Mouse (Mus musculus) embryonic facial prominence, embryonic 15.5 days (tissue): ENCODE results near the gene Iqschfp. TPM values are rescaled to one million over a fixed set of nuclear protein-coding genes. Genes with fewer than 3 reads are reported as not detected.
"Not testable (repeated sequence)": the region's sequence is repeated elsewhere in the genome, so short reads cannot be mapped to it uniquely, and the experiment has no call there.

ENCODE experiments used
- ATAC-seq: fragments of 200-750 bp; cut with Nextera tagmentation; 2 replicates; pipeline ENCODE4 v1.8.0; 2017; ENCODE audit warnings: low read depth, moderate TSS enrichment; ENCODE audit not compliant: insufficient number of reproducible peaks, low FRiP score, low TSS enrichment
- H3K27ac ChIP-seq: fragments of 300-500 bp; sonication (generic); replicated peaks from 2 replicates; pipeline ENCODE4 v1.5.1; 2015; ENCODE audit warnings: mild to moderate bottlenecking, inconsistent platforms
- H3K27me3 ChIP-seq: fragments of 300-500 bp; sonication (generic); 2 replicates; pipeline ENCODE4 v1.6.1; 2015; ENCODE audit warnings: inconsistent platforms
- H3K36me3 ChIP-seq: fragments of 300-500 bp; sonication (generic); 2 replicates; pipeline ENCODE4 v1.6.1; 2015; ENCODE audit warnings: mild to moderate bottlenecking, inconsistent platforms
- H3K4me1 ChIP-seq: fragments of 300-500 bp; sonication (generic); 2 replicates; pipeline ENCODE4 v1.6.1; 2015; ENCODE audit warnings: inconsistent platforms
- H3K4me2 ChIP-seq: fragments of 300-500 bp; sonication (generic); replicated peaks from 2 replicates; pipeline ENCODE4 v1.6.1; 2015; ENCODE audit warnings: mild to moderate bottlenecking, inconsistent platforms
- H3K4me3 ChIP-seq: fragments of 300-500 bp; sonication (generic); replicated peaks from 2 replicates; pipeline ENCODE4 v1.5.1; 2015; ENCODE audit warnings: mild to moderate bottlenecking, inconsistent platforms
- H3K9ac ChIP-seq: fragments of 300-500 bp; sonication (generic); 2 replicates; pipeline ENCODE4 v1.6.1; 2015; ENCODE audit warnings: inconsistent platforms
- H3K9me3 ChIP-seq: fragments of 300-500 bp; sonication (generic); replicated peaks from 2 replicates; pipeline ENCODE4 v1.6.1; 2016; ENCODE audit warnings: inconsistent platforms
- WGBS: fragments of 180-500 bp; shearing (Covaris S2); methylation state at CpG from one replicate; pipeline ENCODE4 v1.1.7; 2015; 5-methylcytosine and 5-hydroxymethylcytosine counted together
- polyA plus RNA-seq: library from polyadenylated mRNA; unstranded; fragments of >200 nt; fragmentation: Nextera tagmentation; extraction: Ambion mirVana; gene quantifications from 2 replicates; pipeline ENCODE4 v1.2.1, GENCODE M21; 2015

Gene Iqschfp
- polyA plus RNA-seq, 1 experiment from 2014 or later = 0.08 TPM

- Histone ChIP-seq H3K4me1 (no peaks in the 10 kb centered on the region), H3K36me3 (no peaks in the 10 kb centered on the region), H3K9ac (no peak overlapping the region), H3K4me2 (no peak overlapping the region), H3K27ac (no peak overlapping the region), H3K27me3 (no peaks in the 10 kb centered on the region), H3K4me3 (no peak overlapping the region), H3K9me3 (no peaks in the 10 kb centered on the region)
- WGBS = 59% methylated on average over 4 of the region's 4 CpGs
- no peak for ATAC-seq
Measured at GRCm38 (mm10) chr3:68092108-68092507, 200.1 kb downstream of the Iqschfp start.

GRCm38 (mm10) chr3:68096724-68097431 lies 204.8 kb downstream of the Iqschfp start:
- WGBS = 71% methylated on average over 4 of the region's 4 CpGs
- Histone ChIP-seq H3K4me3 (no peak overlapping the region), H3K27ac (no peak overlapping the region), H3K27me3 (no peaks in the 10 kb centered on the region), H3K9ac (no peak overlapping the region), H3K4me2 (no peak overlapping the region), H3K36me3 (no peaks in the 10 kb centered on the region), H3K4me1 (no peaks in the 10 kb centered on the region), H3K9me3 (no peaks in the 10 kb centered on the region)
- no peak for ATAC-seq

GRCm38 (mm10) chr3:68099561-68099960 lies 207.5 kb downstream of the Iqschfp start:
- H3K4me2 ChIP-seq, H3K27me3 ChIP-seq, H3K9me3 ChIP-seq, H3K27ac ChIP-seq, H3K4me3 ChIP-seq, ATAC-seq, H3K4me1 ChIP-seq, H3K9ac ChIP-seq, H3K36me3 ChIP-seq: not testable (repeated sequence)
- 83% methylated on average over 6 of the region's 6 CpGs for WGBS

GRCm38 (mm10) chr3:68101343-68101742 lies 209.3 kb downstream of the Iqschfp start:
- no peaks in the 10 kb centered on the region for H3K4me1 ChIP-seq
- H3K9ac ChIP-seq = no peak overlapping the region
- 62% methylated on average over 4 of the region's 4 CpGs for WGBS
- H3K27ac ChIP-seq = no peak overlapping the region
- no peaks in the 10 kb centered on the region for H3K27me3 ChIP-seq
- no peaks in the 10 kb centered on the region for H3K9me3 ChIP-seq
- no peaks in the 10 kb centered on the region for H3K36me3 ChIP-seq
- H3K4me2 ChIP-seq = no peak overlapping the region
- ATAC-seq = no peak
- no peak overlapping the region for H3K4me3 ChIP-seq

GRCm38 (mm10) chr3:68105081-68105685 lies 213.2 kb downstream of the Iqschfp start:
- no peak for ATAC-seq
- no peaks in the 10 kb centered on the region for H3K27me3 ChIP-seq
- H3K9me3 ChIP-seq = no peaks in the 10 kb centered on the region
- H3K4me2 ChIP-seq = no peak overlapping the region
- no peak overlapping the region for H3K27ac ChIP-seq
- no peak overlapping the region for H3K9ac ChIP-seq
- H3K4me1 ChIP-seq = no peaks in the 10 kb centered on the region
- WGBS = 66% methylated on average over 2 of the region's 2 CpGs
- H3K4me3 ChIP-seq = no peak overlapping the region
- no peaks in the 10 kb centered on the region for H3K36me3 ChIP-seq

- Histone ChIP-seq H3K4me2 (no peak overlapping the region), H3K36me3 (no peaks in the 10 kb centered on the region), H3K27me3 (no peaks in the 10 kb centered on the region), H3K4me1 (no peaks in the 10 kb centered on the region), H3K4me3 (no peak overlapping the region), H3K27ac (no peak overlapping the region), H3K9ac (no peak overlapping the region), H3K9me3 (no peaks in the 10 kb centered on the region)
- 42% methylated on average over 5 of the region's 5 CpGs for WGBS
- no peak for ATAC-seq
Measured at GRCm38 (mm10) chr3:68121338-68121737, 229.3 kb downstream of the Iqschfp start.

- Histone ChIP-seq H3K9me3 (no peaks in the 10 kb centered on the region), H3K27ac (no peak overlapping the region), H3K4me2 (no peak overlapping the region), H3K36me3 (no peaks in the 10 kb centered on the region), H3K4me1 (no peaks in the 10 kb centered on the region), H3K4me3 (no peak overlapping the region), H3K9ac (no peak overlapping the region), H3K27me3 (no peaks in the 10 kb centered on the region)
- WGBS = 66% methylated on average over 6 of the region's 6 CpGs
- no peak for ATAC-seq
Measured at GRCm38 (mm10) chr3:68126284-68126856, 234.3 kb downstream of the Iqschfp start.

GRCm38 (mm10) chr3:68130386-68130785 lies 238.4 kb downstream of the Iqschfp start:
- Histone ChIP-seq H3K36me3 (no peaks in the 10 kb centered on the region), H3K4me1 (no peaks in the 10 kb centered on the region), H3K27me3 (no peaks in the 10 kb centered on the region), H3K4me2 (no peak overlapping the region), H3K27ac (no peak overlapping the region), H3K9ac (no peak overlapping the region), H3K9me3 (no peaks in the 10 kb centered on the region), H3K4me3 (no peak overlapping the region)
- 62% methylated on average over 1 of the region's 1 CpGs for WGBS
- no peak for ATAC-seq

- H3K27me3 ChIP-seq = no peaks in the 10 kb centered on the region
- no peak overlapping the region for H3K4me2 ChIP-seq
- no peaks in the 10 kb centered on the region for H3K9me3 ChIP-seq
- 67% methylated on average over 5 of the region's 5 CpGs for WGBS
- no peaks in the 10 kb centered on the region for H3K36me3 ChIP-seq
- H3K27ac ChIP-seq = no peak overlapping the region
- H3K4me1 ChIP-seq = no peaks in the 10 kb centered on the region
- no peak overlapping the region for H3K9ac ChIP-seq
- H3K4me3 ChIP-seq = no peak overlapping the region
- ATAC-seq = no peak
Measured at GRCm38 (mm10) chr3:68138833-68139627, 247.0 kb downstream of the Iqschfp start.

GRCm38 (mm10) chr3:68150688-68151087 lies 258.7 kb downstream of the Iqschfp start:
- Histone ChIP-seq H3K4me3 (no peak overlapping the region), H3K27ac (no peak overlapping the region), H3K27me3 (no peaks in the 10 kb centered on the region), H3K9ac (no peak overlapping the region), H3K36me3 (no peaks in the 10 kb centered on the region), H3K4me2 (no peak overlapping the region), H3K4me1 (no peaks in the 10 kb centered on the region), H3K9me3 (no peaks in the 10 kb centered on the region)
- 82% methylated on average over 8 of the region's 8 CpGs for WGBS
- ATAC-seq = no peak

GRCm38 (mm10) chr3:68160175-68160574 lies 268.1 kb downstream of the Iqschfp start:
- H3K36me3 ChIP-seq = no peaks in the 10 kb centered on the region
- no peaks in the 10 kb centered on the region for H3K27me3 ChIP-seq
- no peaks in the 10 kb centered on the region for H3K4me1 ChIP-seq
- no peak overlapping the region for H3K4me3 ChIP-seq
- ATAC-seq = no peak
- H3K27ac ChIP-seq = no peak overlapping the region
- no peak overlapping the region for H3K9ac ChIP-seq
- no peak overlapping the region for H3K4me2 ChIP-seq
- H3K9me3 ChIP-seq = no peaks in the 10 kb centered on the region
- 30% methylated on average over 1 of the region's 1 CpGs for WGBS
